Mouse (Mus musculus): ENCODE results near the gene Cryab.

DNA sequence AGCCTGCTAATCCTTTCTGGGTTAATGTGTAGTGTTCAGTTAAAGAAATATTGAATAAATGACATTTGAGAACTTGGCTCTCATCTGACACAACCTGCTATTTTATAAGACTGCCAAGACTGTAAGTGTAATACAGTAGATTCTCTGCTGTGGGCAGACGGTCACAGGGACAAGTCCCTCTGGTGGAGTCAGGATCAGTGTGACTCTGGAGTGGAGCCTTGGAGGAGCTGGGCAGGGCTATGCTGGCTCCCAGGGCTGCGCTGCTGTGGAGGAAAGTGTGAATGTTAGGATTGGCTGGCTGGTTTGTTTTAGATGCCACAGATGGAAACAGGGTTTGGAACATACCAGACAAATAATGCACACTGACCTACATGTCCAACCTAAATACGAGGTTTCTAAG lies 44.1 kb downstream of the Cryab start:
- TF ChIP-seq CTCF (IDR thresholded peaks at IDR 0.05; ENCODE audit: control insufficient read depth, insufficient read depth, low read length) (no peak), POLR2A (IDR thresholded peaks at IDR 0.05; ENCODE audit: borderline replicate concordance, control insufficient read depth, low read depth, low read length) (no peak)

Measured in bone marrow, adult 2 months (tissue).